ENCODE assay signal across 18 mouse cellular contexts in genomic region chr10:32790541-32790940, GRCm38 (mm10).
DNase-seq lines count a peak whose midpoint lies in the region.
"Had no signal": no experiment of that assay in that cellular context is flagged by ENCODE, and none has a peak within 500 bp of the region (broad histone marks: within the 10 kb centered on the region; RNA-seq: fewer than 3 reads in every experiment).

No protein-coding gene starts in this region.

- peak; percentile 3 to 7 for DNase-seq in cerebellum, postnatal 10 days
- DNase-seq in cerebellum, adult 9-11 months: no peak
- DNase-seq in layer of hippocampus, adult 18-20 months (ENCODE audit: low spot score in 2 of 2): peak; percentile 25 to 58
- no peak for DNase-seq in layer of hippocampus, postnatal 25 days (ENCODE audit: extremely low spot score in 1 of 2, low spot score in 1 of 2)
- DNase-seq in right cerebral cortex, postnatal 14 days: peak; percentile 4
- no peak for DNase-seq in right cerebral cortex, postnatal 4 days
- no peak for DNase-seq in heart, adult 18-20 months
- DNase-seq in adrenal gland, postnatal 25 days: no peak
- DNase-seq: adrenal gland, adult 8-10 months; cerebellum, adult 11 months; cerebellum, adult 9-10 months; heart, postnatal 10 days; kidney, adult 11 months; kidney, postnatal 14 days; liver, postnatal 0 days; lung, postnatal 36 days; thymus, adult 2 months; thymus, postnatal 36 days had no signal

Comparison
In these comparisons a context has a peak if more than half of its experiments do, and no peak if none do; other contexts are left out.
1. DNase-seq: peak in cerebellum, postnatal 10 days (2 of 2), layer of hippocampus, adult 18-20 months (2 of 2) and right cerebral cortex, postnatal 14 days (single experiment); none in cerebellum, adult 9-11 months (single experiment), layer of hippocampus, postnatal 25 days (0 of 2), right cerebral cortex, postnatal 4 days (single experiment), heart, adult 18-20 months (0 of 2) and adrenal gland, postnatal 25 days (single experiment).